Mouse (Mus musculus): ENCODE data around the gene Hhex.

- TF ChIP-seq CEBPB (IDR thresholded peaks at IDR 0.05; ENCODE audit: low read depth) (no peak), CTCF (IDR thresholded peaks at IDR 0.05; ENCODE audit: control insufficient read depth, insufficient read depth, insufficient read length) (no peak), USF1 (IDR thresholded peaks at IDR 0.05; ENCODE audit: low read depth) (no peak), MAX (IDR thresholded peaks at IDR 0.05) (no peak), MYOD1 (IDR thresholded peaks at IDR 0.05; ENCODE audit: control insufficient read depth, insufficient read length, low read depth) (no peak), FOSL1 (IDR thresholded peaks at IDR 0.05; ENCODE audit: insufficient read depth, low read length, poor library complexity, severe bottlenecking) (no peak)
Observed at GRCm38 (mm10) chr19:37418294-37418693, 16.3 kb upstream of the Hhex start.
